Mouse (Mus musculus) embryonic facial prominence, embryonic 15.5 days (tissue): ENCODE data around the gene Olfr275. TPM values are rescaled to one million over a fixed set of nuclear protein-coding genes. Genes with fewer than 3 reads are reported as not detected.

Experiments
- polyA plus RNA-seq: library from polyadenylated mRNA; unstranded; fragments of >200 nt; fragmentation: Nextera tagmentation; extraction: Ambion mirVana; gene quantifications from 2 replicates; pipeline ENCODE4 v1.2.1, GENCODE M21; 2015

Gene Olfr275
- polyA plus RNA-seq, 1 experiment from 2014 or later = not detected

Other genes starting within 250 kb of the Olfr275 start
- not detected in 2 replicates for gene Toporsl, start 218.3 kb upstream of the Olfr275 start, polyA plus RNA-seq
- not detected in 2 replicates for gene Olfr273, start 44.6 kb downstream of the Olfr275 start, polyA plus RNA-seq
- not detected in 2 replicates for gene Olfr272, start 104.6 kb downstream of the Olfr275 start, polyA plus RNA-seq
- not detected in 2 replicates for gene Olfr270, start 149.9 kb downstream of the Olfr275 start, polyA plus RNA-seq
- not detected in 2 replicates for gene Nipsnap3a, start 174.7 kb downstream of the Olfr275 start, polyA plus RNA-seq
- gene Nipsnap3b, start 197.3 kb downstream of the Olfr275 start, polyA plus RNA-seq = 53.1 and 53.9 TPM in 2 replicates